Mouse (Mus musculus): Measurements from ENCODE around the gene Gm12355. TPM values are rescaled to one million over a fixed set of nuclear protein-coding genes. Genes with fewer than 3 reads are reported as not detected.

The Gm12355 gene
- 26.2 to 32.0 TPM (median 31.6 TPM) in 4 replicates for total RNA-seq (2023; ENCODE audit: inconsistent age)

DNA sequence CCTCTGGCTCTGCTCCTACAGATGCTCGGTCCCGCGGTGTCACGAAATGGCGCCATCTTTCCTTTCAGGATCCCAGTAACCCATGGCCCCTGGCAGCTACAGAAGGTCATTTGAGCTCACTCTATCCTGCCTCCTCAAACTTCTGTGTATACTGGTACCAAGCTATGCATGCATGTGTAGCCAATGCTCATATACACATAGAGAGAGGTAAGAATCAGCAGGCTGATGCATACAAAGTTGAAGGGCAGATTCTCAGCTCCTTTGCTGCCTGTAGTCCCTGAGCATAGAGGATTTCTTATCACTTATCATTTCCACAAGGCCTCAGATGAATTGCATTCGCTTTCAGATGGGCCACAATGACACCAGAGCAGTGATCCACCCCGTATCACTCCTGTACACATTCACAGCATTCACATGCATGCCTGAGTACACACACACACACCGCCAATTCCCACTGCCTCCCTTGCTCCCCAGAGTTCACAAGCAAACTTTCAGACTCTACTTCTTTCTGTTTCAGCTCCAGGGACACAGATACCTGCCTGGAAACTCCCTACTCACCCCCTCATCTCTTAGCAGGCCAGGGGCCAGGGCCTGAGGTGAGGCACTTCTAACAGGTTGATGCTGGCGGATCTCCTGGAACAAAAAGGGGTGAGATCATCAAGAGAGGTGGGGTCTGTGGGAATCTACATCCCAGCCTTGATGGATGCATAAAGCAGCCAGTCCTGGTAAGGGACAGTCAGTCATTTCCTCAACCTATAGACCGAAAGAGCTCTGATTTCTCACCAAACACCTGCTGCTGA lies at the start of gene Gm12355, which contains the start of gene Gsdma3:
Gm12355 (minus strand) TSS at position 51 of the 800 bp plus-strand sequence.
Gsdma3 (plus strand) TSS at position 750 of the 800 bp plus-strand sequence.

DNA sequence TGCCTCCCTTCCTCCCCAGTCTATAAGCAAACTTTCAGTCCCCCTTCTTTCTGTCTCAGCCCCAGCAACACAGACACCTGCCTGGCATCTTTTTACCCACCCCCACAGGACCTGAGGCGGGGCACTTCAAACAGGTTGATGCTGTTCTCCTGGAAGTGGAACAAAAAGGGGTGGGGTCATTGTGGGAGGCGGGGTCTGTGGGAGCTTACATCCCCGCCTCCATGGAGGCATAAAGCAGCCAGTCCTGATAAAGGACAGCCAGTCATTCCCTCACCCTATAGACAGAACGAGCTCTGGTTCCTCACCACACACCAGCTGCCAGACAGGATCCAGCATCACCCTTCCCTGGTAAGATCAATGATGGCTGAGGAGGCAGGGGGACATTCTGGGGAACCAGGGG lies 38.6 kb upstream of the Gm12355 start, which contains the start of gene Gsdma:
Gsdma (plus strand) TSS at position 261 of the 400 bp plus-strand sequence.

DNA sequence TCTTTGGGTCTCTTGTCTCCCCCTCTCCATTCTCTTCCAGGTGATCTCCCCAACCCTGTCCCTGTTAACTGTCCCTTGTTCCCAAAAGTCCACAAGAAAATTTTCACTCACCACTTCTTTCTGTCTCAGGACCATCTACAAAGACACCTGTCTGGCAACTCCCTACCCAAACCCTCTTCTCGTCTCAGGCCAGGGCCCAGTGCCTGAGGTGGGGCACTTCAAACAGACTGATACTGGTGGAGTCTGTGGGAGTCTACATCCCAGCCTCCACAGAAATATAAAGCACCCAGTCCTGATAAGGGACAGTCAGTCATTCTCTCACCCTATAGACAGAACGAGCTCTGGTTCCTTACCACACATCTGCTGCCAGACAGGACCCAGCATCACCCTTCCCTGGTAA lies 21.0 kb upstream of the Gm12355 start, which contains the start of gene Gsdma2:
Gsdma2 (plus strand) TSS at position 301 of the 400 bp plus-strand sequence.

DNA sequence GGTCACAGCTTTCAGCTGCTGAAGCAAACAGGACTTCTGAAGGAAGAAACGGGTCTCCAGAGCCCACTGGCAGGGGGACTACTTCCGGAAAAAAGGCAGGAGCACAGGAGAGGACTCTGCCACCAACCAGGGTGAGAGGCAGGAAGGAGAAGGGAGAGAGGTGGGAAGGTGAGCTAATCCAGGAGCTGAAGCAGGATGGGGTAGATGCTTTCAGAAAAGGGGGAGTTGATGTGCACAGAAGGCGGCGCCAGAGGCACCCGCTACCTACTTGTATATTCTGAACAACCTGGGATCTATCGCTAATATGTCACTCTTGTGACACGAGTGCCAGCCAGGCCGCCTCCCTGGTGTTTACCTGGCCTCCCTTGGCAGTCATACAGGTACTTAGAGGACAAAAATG lies 27.5 kb downstream of the Gm12355 start, which contains the start of gene Lrrc3c:
Lrrc3c (plus strand) TSS at position 301 of the 400 bp plus-strand sequence.

DNA sequence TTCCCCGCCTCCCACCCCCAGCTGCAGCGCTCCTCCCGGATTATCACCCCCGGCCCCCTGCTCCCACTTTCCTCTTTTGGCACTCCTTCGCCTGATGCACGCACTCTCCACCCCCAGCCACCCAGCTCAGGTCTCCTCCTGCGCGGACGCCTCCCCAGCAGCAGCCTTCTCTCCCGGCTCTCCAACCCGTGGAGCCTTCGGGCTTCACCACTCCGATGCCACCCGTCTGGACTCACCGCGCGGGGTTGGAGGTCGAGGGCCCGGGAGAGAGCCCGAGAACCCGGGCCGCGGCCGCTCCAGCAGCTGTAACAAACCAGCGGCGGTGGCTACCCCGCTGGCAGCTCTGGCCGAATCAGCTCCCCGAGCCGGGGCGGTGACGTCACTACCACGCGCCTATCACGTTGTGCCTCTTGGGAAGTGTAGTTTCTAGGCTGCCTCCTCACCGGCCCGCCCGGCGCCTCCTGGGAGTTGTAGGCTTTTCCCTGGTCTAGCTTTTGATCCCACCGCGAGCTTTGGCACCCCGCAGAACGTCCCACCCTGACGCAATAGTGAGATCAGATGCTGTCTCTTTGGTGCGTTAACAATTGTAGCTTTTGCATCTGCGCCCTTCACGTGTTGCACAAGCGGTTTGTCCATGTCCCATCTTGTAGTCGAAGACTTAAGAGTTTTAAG lies 38.4 kb downstream of the Gm12355 start, which contains the start of gene Ormdl3:
Ormdl3 (minus strand) TSS at position 477 of the 672 bp plus-strand sequence.

Other genes starting within 250 kb of the Gm12355 start
- not detected in 4 replicates for gene Tcap, start 241.8 kb downstream of the Gm12355 start, total RNA-seq (2023; ENCODE audit: inconsistent age)
- gene Pnmt, start 239.2 kb downstream of the Gm12355 start, total RNA-seq (2023; ENCODE audit: inconsistent age): not detected in 4 replicates
- 7.3 to 11.8 TPM (median 9.3 TPM) in 4 replicates for gene Pgap3, start 225.2 kb downstream of the Gm12355 start, total RNA-seq (2023; ENCODE audit: inconsistent age)
- gene Erbb2, start 213.2 kb downstream of the Gm12355 start, total RNA-seq (2023; ENCODE audit: inconsistent age): 0.15 TPM in 1 of 4 replicates, not detected in the others
- 47.4 to 59.5 TPM (median 52.0 TPM) in 4 replicates for gene Mien1, start 186.7 kb downstream of the Gm12355 start, total RNA-seq (2023; ENCODE audit: inconsistent age)
- gene Grb7, start 179.3 kb downstream of the Gm12355 start, total RNA-seq (2023; ENCODE audit: inconsistent age): 0.78 to 2.0 TPM (median 1.3 TPM) in 4 replicates
- 550 to 623 TPM (median 617 TPM) in 4 replicates for gene Ikzf3, start 79.6 kb downstream of the Gm12355 start, total RNA-seq (2023; ENCODE audit: inconsistent age)
- 4.3 to 8.2 TPM (median 5.8 TPM) in 4 replicates for gene Zpbp2, start 74.6 kb downstream of the Gm12355 start, total RNA-seq (2023; ENCODE audit: inconsistent age)
- gene Ormdl3, start 38.3 kb downstream of the Gm12355 start, total RNA-seq (2023; ENCODE audit: inconsistent age): 16.5 to 19.2 TPM (median 17.5 TPM) in 4 replicates
- not detected in 4 replicates for gene Lrrc3c, start 27.4 kb downstream of the Gm12355 start, total RNA-seq (2023; ENCODE audit: inconsistent age)
- not detected in 4 replicates for gene Gsdma3, start 699 bp upstream of the Gm12355 start, total RNA-seq (2023; ENCODE audit: inconsistent age)
- gene Gsdma2, start 21.1 kb upstream of the Gm12355 start, total RNA-seq (2023; ENCODE audit: inconsistent age): not detected in 4 replicates
- not detected in 4 replicates for gene Gsdma, start 38.7 kb upstream of the Gm12355 start, total RNA-seq (2023; ENCODE audit: inconsistent age)
- gene Psmd3, start 56.9 kb upstream of the Gm12355 start, total RNA-seq (2023; ENCODE audit: inconsistent age): 74.6 to 80.5 TPM (median 76.7 TPM) in 4 replicates
- gene Csf3, start 75.6 kb upstream of the Gm12355 start, total RNA-seq (2023; ENCODE audit: inconsistent age): 0.36 TPM in 1 of 4 replicates, not detected in the others
- 85.6 to 113 TPM (median 92.5 TPM) in 4 replicates for gene Med24, start 103.8 kb upstream of the Gm12355 start, total RNA-seq (2023; ENCODE audit: inconsistent age)
- gene Thra, start 115.0 kb upstream of the Gm12355 start, total RNA-seq (2023; ENCODE audit: inconsistent age): 5.6 to 7.6 TPM (median 6.6 TPM) in 4 replicates
- 1.4 to 1.9 TPM (median 1.7 TPM) in 4 replicates for gene Nr1d1, start 149.7 kb upstream of the Gm12355 start, total RNA-seq (2023; ENCODE audit: inconsistent age)
- 125 to 131 TPM (median 128 TPM) in 4 replicates for gene Msl1, start 169.9 kb upstream of the Gm12355 start, total RNA-seq (2023; ENCODE audit: inconsistent age)
- 88.0 to 101 TPM (median 93.5 TPM) in 4 replicates for gene Casc3, start 179.2 kb upstream of the Gm12355 start, total RNA-seq (2023; ENCODE audit: inconsistent age)
- 1.3 to 5.0 TPM (median 3.4 TPM) in 4 replicates for gene Rapgefl1, start 211.1 kb upstream of the Gm12355 start, total RNA-seq (2023; ENCODE audit: inconsistent age)
- gene Wipf2, start 238.0 kb upstream of the Gm12355 start, total RNA-seq (2023; ENCODE audit: inconsistent age): 38.7 to 46.7 TPM (median 44.6 TPM) in 4 replicates

All from B cell, adult (primary cell).